Mouse (Mus musculus) hindbrain, embryonic 12.5 days (tissue): ENCODE data around the gene Dynlt1f. TPM values are rescaled to one million over a fixed set of nuclear protein-coding genes. Genes with fewer than 3 reads are reported as not detected.
"Not testable (repeated sequence)": the region's sequence is repeated elsewhere in the genome, so short reads cannot be mapped to it uniquely, and the experiment has no call there.

Experiments
- ATAC-seq: fragments of 200-750 bp; cut with Nextera tagmentation; 2 replicates; pipeline ENCODE4 v1.8.0; 2017; ENCODE audit warnings: moderate TSS enrichment; ENCODE audit not compliant: low FRiP score
- H3K27ac ChIP-seq: fragments of 300-500 bp; sonication (generic); 2 replicates; pipeline ENCODE4 v1.5.1; 2016; ENCODE audit warnings: mild to moderate bottlenecking
- H3K27me3 ChIP-seq: fragments of 300-500 bp; sonication (generic); 2 replicates; pipeline ENCODE4 v1.6.1; 2016; ENCODE audit warnings: mild to moderate bottlenecking
- H3K36me3 ChIP-seq: fragments of 300-500 bp; sonication (generic); 2 replicates; pipeline ENCODE4 v1.6.1; 2016; ENCODE audit warnings: mild to moderate bottlenecking
- H3K4me1 ChIP-seq: fragments of 300-500 bp; sonication (generic); 2 replicates; pipeline ENCODE4 v1.6.1; 2016
- H3K4me2 ChIP-seq: fragments of 300-500 bp; sonication (generic); replicated peaks from 2 replicates; pipeline ENCODE4 v1.6.1; 2016; ENCODE audit warnings: mild to moderate bottlenecking
- H3K4me3 ChIP-seq: fragments of 300-500 bp; sonication (generic); 2 replicates; pipeline ENCODE4 v1.5.1; 2016; ENCODE audit warnings: mild to moderate bottlenecking
- H3K9ac ChIP-seq: fragments of 300-500 bp; sonication (generic); 2 replicates; pipeline ENCODE4 v1.6.1; 2016; ENCODE audit warnings: mild to moderate bottlenecking, moderate library complexity
- H3K9me3 ChIP-seq: fragments of 300-500 bp; sonication (generic); replicated peaks from 2 replicates; pipeline ENCODE4 v1.6.1; 2016; ENCODE audit warnings: mild to moderate bottlenecking
- WGBS: fragments of 180-500 bp; shearing (Covaris S2); methylation state at CpG from one replicate; pipeline ENCODE4 v1.1.7; 2016; 5-methylcytosine and 5-hydroxymethylcytosine counted together
- polyA plus RNA-seq: library from polyadenylated mRNA; unstranded; fragments of >200 nt; fragmentation: Nextera tagmentation; extraction: Ambion mirVana; gene quantifications from 2 replicates; pipeline ENCODE4 v1.2.1, GENCODE M21; 2016

The Dynlt1f gene
- polyA plus RNA-seq, 1 experiment from 2014 or later = 308 TPM

DNA sequence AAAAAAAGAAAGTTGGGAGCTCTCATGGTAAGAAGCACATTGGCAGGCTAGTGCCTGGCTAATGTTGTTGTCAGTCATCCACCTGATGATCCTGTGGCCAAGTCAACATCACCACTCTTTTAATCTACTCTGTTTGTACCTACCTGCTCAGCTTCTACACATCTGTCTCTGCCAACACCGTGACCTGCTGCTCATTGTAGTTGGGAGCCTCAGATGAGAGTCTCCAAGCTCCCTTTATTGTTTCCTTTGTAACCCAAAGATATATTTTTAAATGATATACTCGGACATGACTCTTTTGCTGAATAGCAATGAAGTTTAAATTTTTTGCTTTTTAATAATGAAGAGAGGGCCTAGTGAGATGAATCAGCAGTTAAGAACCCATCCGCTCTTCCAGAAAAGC is 771 bp upstream of the Dynlt1f start:
- H3K36me3 ChIP-seq, H3K9me3 ChIP-seq, ATAC-seq, H3K4me3 ChIP-seq, H3K27ac ChIP-seq, H3K4me1 ChIP-seq, H3K9ac ChIP-seq, H3K4me2 ChIP-seq, H3K27me3 ChIP-seq: not testable (repeated sequence)
- WGBS = 96% methylated on average over 1 of the region's 3 CpGs

DNA sequence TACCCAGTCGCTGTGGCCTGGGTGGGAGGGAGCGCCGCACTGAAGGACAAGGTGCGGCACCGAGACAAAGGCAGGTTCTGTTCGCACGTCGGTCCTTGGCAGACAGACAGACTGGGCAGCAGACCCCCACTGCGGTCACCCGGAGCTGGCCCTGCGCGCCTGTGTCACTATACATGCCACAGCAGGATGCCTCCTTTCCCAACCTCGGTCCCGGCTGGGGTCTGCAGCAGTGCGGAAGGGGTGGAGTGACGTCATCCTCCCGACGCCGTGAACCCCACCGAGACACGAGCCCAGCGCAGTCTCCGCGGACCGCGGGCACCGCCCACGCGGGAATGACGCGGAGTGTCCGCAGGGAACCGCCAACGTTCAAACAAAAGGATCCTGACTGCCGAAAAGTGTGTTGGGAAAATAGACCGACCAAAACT is 601 bp downstream of the Dynlt1f start:
- Histone ChIP-seq H3K4me2 (peak overlapping the region; percentile 45), H3K4me3 (peak overlapping the region; percentile 44), H3K27ac (peak overlapping the region; percentile 83), H3K9ac (peak overlapping the region; percentile 62)
- H3K4me1 ChIP-seq, H3K9me3 ChIP-seq, H3K27me3 ChIP-seq, H3K36me3 ChIP-seq: not testable (repeated sequence)
- peak; percentile 95 for ATAC-seq
- under 1% methylated on average over 36 of the region's 36 CpGs for WGBS

DNA sequence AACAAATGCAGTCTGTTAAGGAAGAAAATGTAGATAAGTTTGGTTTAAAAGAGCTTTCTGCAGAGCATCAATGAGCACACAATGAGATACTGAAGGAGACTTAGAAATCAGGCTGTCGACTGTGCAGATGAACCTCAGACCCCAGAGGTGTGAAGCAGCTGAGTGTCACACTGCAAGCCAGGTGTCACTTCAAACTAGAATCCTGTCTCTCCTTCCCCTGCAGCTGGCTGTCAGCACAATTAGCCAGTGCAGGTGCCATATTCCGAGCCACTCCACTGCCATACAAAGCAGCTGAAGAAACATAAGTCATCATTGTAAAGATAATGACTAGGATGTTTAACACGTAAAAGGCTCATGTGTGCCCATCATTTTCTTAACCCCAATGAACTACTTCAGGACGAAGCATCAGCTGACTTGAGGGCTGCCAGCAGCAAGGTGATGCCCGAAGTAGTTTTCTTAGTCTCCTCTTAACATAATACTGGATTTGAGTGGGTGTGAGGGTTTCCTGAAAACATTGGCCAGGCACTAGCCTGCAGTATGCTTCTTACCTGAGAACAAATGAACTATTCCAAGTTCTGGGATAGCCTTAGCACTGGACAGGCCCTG is 2.3 kb downstream of the Dynlt1f start:
- not testable (repeated sequence) for H3K4me2 ChIP-seq, H3K36me3 ChIP-seq, H3K27me3 ChIP-seq, H3K9ac ChIP-seq, H3K9me3 ChIP-seq, ATAC-seq, H3K27ac ChIP-seq, H3K4me3 ChIP-seq, H3K4me1 ChIP-seq
- 93% methylated on average over 4 of the region's 5 CpGs for WGBS

DNA sequence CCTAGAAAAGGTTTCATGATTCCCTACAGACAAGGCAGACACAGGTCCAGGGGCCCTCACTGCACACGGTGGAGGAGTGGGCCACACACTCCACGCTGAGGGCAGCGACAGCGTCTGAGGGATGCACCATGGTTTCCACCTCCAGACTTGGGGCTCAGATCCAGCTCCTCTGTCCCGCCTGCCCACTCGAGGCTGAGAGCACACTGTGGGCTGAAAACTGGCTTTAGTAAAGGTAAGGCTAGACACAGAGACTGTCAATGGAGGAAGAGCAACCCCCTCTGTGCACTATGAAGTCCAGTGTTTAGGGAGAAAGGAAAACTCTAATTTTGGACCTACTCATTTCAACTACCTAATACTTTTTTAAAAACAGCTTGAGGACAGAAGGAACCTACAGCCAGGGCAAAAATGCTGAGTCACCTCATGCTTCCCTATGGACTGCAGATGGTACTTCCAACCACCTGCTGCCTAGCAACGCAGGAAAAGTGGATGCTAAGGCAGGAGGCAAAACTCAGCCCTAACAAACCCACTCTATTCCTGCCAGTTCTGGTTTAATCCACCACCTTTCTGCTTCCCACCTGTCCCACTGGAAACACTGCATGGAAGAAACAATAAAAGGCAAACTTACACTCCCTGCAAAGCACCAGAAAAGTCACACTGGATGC is 4.7 kb downstream of the Dynlt1f start:
- H3K27ac ChIP-seq, ATAC-seq, H3K36me3 ChIP-seq, H3K4me3 ChIP-seq, H3K27me3 ChIP-seq, H3K9me3 ChIP-seq, H3K4me1 ChIP-seq, H3K4me2 ChIP-seq, H3K9ac ChIP-seq: not testable (repeated sequence)
- 86% methylated on average over 6 of the region's 7 CpGs for WGBS

DNA sequence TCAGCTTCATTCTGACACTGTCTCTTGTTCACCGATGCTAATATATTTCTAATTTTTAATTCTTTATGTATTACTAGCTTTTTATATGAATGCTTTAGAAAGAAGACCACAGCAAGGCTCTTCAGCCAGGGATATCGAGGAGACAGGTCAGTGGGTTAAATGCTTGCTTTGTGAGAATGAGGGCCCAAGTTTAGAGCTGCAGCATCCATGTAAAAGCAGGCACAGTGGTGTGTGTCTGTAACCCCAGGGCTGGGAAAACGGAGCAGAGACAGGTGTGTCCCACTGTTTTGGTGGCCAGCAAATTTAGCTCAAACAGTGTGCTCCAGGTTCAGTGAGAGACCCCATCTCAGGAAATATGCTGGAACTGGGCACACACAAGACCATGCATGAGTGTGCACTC is 8.2 kb downstream of the Dynlt1f start:
- H3K4me2 ChIP-seq, H3K4me3 ChIP-seq, ATAC-seq, H3K27me3 ChIP-seq, H3K27ac ChIP-seq, H3K9ac ChIP-seq, H3K36me3 ChIP-seq, H3K4me1 ChIP-seq, H3K9me3 ChIP-seq: not testable (repeated sequence)
- 100% methylated on average over 3 of the region's 3 CpGs for whole genome bisulfite sequencing

DNA sequence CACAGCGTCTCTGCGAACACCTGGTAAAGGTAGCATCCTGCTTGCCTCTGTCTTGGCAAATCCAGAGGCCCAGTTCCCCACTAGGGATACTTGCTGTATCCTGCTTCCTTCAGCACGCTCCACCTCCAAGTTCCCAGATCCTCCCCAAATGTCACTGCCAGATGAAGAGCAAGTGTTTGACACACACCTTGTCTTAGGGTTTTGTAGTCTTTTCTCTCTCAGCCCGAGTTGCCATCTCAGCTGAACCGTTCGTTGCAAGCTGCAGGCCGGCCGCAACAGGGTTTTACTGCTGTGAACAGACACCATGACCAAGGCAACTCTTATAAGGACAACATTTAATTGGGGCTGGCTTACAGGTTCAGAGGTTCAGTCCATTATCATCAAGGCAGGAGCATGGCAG is 8.9 kb downstream of the Dynlt1f start:
- not testable (repeated sequence) for H3K27ac ChIP-seq, H3K4me3 ChIP-seq, H3K4me1 ChIP-seq, H3K9ac ChIP-seq, H3K4me2 ChIP-seq, H3K36me3 ChIP-seq, H3K27me3 ChIP-seq, ATAC-seq, H3K9me3 ChIP-seq
- 97% methylated on average over 8 of the region's 8 CpGs for WGBS

DNA sequence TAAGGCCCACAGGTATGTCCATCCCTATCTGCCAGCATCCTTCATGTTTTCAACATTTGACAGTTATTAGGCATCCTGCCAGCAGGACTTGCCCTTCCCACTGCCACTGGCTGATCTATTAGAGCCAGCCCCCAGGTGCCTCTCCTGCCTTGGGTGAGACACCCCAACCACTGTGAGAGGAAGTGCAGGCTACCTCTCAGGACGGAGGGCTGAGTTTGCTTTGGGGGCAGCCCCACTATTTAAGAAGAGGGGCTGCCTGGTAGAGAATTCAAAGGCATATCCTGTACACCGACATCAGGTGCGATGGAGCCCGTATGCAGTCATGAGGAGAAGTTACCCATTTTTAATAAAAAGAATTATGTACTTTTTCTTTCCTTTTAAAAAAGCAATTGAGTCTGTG is 10.0 kb downstream of the Dynlt1f start:
- not testable (repeated sequence) for H3K27me3 ChIP-seq, H3K36me3 ChIP-seq, H3K9me3 ChIP-seq, H3K4me1 ChIP-seq, H3K4me2 ChIP-seq, H3K4me3 ChIP-seq, ATAC-seq, H3K27ac ChIP-seq, H3K9ac ChIP-seq
- 83% methylated on average over 4 of the region's 4 CpGs for WGBS

DNA sequence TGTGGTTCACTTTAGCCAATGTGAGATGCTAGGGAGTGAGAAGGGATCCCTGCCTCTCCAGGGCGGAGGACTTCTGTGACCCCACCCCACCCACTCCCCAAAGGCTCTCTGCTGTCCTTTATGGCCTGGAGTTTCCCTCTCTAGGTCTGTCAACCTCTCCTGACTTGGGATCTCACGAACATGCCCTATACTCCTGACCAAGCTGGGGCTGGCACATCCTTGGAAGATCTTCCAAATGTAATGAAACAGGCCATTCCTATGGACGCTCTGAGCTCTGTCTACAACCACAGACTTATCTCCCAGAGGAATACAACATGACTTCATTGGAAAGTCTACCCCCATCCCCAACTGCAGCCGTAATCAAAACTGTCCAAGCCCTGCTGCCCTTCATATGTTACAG is 11.0 kb downstream of the Dynlt1f start:
- not testable (repeated sequence) for H3K4me3 ChIP-seq, H3K27ac ChIP-seq, H3K9me3 ChIP-seq, H3K36me3 ChIP-seq, ATAC-seq, H3K4me2 ChIP-seq, H3K9ac ChIP-seq, H3K27me3 ChIP-seq, H3K4me1 ChIP-seq
- WGBS = 88% methylated on average over 4 of the region's 4 CpGs

DNA sequence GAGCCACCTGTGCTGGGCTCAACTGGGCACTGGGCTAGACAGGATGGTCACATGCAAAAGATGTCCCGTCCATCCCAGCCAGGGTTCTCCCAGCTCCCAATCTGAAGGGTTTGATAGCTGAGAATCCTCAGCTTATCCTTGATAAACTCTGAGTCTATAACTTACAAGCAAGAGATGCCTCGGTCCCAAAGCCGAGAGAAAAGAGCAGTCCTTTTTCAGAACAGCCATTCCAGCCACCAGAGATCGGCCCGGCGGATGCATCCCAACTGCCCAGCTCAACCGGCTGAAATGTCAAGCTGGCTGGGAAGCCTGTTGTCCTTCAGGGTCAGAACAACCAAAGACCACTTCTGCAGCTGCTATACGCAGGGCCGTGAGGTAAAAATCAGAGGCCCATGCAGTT is 11.5 kb downstream of the Dynlt1f start:
- H3K4me1 ChIP-seq, ATAC-seq, H3K9me3 ChIP-seq, H3K27me3 ChIP-seq, H3K27ac ChIP-seq, H3K9ac ChIP-seq, H3K36me3 ChIP-seq, H3K4me2 ChIP-seq, H3K4me3 ChIP-seq: not testable (repeated sequence)
- 89% methylated on average over 8 of the region's 9 CpGs for WGBS

DNA sequence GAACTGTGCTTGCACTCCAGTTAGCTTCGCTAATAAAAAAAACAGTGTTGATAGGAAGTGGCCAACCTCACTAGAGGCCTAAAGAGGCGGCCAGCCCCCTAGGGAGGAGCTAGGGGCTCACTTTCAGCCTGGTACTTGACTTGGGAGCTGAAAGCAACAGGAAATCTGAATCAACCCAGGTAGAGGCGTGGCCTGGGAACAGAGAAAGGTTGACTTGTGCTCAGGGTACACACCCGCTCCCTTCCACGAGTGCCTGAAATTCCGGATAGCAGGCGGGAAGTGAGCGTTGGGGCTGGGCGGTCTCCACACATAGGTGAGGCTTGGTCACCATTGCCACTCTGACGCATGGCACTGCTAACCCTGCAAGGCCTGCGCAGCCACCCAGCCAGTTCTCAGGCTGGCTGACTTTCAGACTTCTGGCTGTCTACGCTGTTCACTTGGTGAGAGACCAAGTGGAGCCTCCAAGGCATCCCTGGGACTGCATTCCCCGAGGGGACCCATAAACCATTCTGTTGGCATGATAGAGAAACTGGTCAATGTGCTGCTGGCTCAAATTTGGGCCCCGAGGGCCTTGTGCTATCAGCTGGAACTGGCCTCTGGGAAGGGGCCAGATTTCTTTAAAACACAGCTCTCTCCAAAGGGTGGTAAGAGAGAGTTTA is 14.8 kb downstream of the Dynlt1f start:
- WGBS = 82% methylated on average over 14 of the region's 14 CpGs
- H3K36me3 ChIP-seq, H3K4me1 ChIP-seq, H3K4me3 ChIP-seq, H3K27me3 ChIP-seq, H3K4me2 ChIP-seq, H3K27ac ChIP-seq, ATAC-seq, H3K9ac ChIP-seq, H3K9me3 ChIP-seq: not testable (repeated sequence)

DNA sequence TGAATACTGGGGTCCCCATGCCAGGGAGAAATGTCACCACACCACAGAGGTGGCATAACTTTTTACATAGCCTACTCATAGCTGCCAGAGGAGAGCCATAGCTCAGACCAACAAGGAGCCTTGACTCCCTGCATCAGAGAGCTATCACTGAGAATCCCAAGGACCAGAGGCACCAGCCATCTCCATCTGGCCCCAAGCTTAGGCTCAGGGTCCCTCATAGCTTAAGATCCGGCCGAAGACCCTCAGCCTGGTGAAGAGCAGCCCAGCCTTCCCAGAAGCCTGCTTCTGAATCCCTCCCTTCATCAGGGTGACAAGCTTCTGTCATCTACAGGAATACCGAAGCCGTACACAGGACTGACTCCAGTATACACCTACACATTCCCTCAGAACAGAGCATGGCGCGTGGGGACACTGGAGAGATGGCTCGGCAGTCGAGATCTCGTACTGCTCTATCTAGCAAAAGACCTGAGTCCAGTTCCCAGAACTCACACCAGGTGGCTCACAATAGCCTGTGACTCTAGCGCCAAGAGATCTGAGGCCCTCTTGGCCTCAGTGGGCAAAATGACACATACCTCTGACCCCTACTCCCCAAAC is 15.6 kb downstream of the Dynlt1f start:
- not testable (repeated sequence) for H3K36me3 ChIP-seq, H3K9ac ChIP-seq, H3K4me2 ChIP-seq, ATAC-seq, H3K9me3 ChIP-seq, H3K27ac ChIP-seq, H3K4me3 ChIP-seq, H3K4me1 ChIP-seq, H3K27me3 ChIP-seq
- 88% methylated on average over 10 of the region's 10 CpGs for WGBS

DNA sequence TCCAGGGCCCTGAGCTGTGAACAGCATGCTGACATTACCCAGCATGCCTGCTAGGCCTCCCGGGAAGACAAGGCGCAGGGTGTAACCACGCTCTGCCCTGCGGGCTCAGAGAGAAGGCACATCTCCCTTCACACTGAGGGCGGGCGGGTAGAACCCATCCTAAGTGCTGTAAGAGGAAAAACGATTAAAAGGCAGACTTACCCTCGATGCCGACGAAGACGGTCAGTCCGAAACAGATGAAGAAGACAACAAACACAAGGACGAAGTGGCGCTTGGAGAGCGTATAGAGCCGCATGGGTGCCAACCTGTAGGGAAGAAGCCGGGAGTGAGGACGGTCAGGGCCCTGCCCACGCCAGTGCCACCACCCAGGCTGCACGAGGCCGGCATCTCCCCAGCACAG is 16.2 kb downstream of the Dynlt1f start:
- not testable (repeated sequence) for H3K27me3 ChIP-seq, H3K4me2 ChIP-seq, ATAC-seq, H3K4me3 ChIP-seq, H3K36me3 ChIP-seq, H3K4me1 ChIP-seq, H3K9me3 ChIP-seq, H3K9ac ChIP-seq, H3K27ac ChIP-seq
- 95% methylated on average over 16 of the region's 21 CpGs for WGBS

DNA sequence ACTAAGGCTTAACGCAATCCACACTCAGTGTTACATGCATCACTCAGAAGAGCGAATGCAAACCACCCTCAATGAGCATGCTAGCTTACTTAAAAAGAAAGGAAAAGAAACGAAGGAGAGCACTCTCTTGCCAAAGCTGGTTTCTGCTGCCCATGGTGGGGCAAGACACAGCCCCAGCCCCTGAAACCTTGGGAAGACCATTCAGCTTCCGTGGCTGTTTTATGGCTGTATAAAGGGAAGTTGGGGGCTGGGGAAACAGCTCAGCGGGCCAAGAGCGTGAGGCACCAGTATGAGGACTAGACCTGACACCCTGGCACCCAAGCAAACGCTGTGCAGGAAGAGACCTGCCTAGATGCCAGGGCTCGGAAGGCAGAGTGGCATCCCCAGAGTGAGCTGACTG is 17.3 kb downstream of the Dynlt1f start:
- not testable (repeated sequence) for ATAC-seq, H3K9ac ChIP-seq, H3K4me1 ChIP-seq, H3K4me3 ChIP-seq, H3K27ac ChIP-seq, H3K4me2 ChIP-seq, H3K27me3 ChIP-seq, H3K9me3 ChIP-seq, H3K36me3 ChIP-seq
- WGBS = 87% methylated on average over 8 of the region's 8 CpGs
